Mouse (Mus musculus) lung, postnatal 0 days (tissue): ENCODE data around the gene Ece1.

ENCODE experiments used
- CTCF ChIP-seq: IDR thresholded peaks from 2 replicates; pipeline ENCODE4 v1.5.1; 2016; ENCODE audit warnings: antibody characterized with exemption, mild to moderate bottlenecking
- EP300 ChIP-seq: IDR thresholded peaks from 2 replicates; pipeline ENCODE4 v1.6.1; 2016; ENCODE audit warnings: antibody characterized with exemption, mild to moderate bottlenecking, control low read depth

DNA sequence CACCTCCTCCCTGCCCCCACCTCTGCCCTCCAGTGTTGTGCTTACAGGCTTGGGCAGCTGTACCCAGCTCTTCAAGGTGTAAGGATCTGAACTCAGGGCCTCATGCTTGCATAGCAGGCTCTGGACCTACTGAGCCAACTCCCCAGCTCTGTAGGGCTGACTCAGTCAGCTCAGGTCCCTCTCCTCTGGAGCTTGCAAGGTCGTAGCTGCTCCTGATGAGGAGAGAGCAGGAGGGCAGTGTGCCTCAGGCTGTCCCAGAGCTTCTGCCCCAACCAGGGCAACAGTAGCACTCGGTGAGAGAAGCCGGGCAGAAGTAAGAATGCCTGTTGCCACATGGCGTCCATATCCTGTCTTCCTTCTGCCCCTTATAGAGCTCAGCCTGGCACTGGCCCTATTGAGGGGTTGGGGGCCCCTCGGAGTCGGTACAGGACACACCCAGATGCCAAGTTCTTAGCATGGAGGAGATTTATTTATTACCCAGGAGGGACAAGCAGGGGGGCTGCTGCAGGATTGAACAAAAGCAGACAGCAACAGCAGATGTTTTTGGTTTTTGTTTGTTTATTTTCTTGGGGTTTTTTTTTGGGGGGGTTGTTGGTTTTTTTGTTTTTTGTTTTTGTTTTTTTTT is 70.6 kb downstream of the Ece1 start:
- TF ChIP-seq CTCF = no peak
- no peak for TF ChIP-seq EP300
